Mouse (Mus musculus) ES-E14 (cell line): ENCODE measurements around the gene Gpx3.
A peak's percentile ranks its signal among the peaks of the same experiment; 100 is the strongest.

Experiments
- CHD2 ChIP-seq: IDR thresholded peaks from 2 replicates; pipeline ENCODE4 v1.6.1; 2014; ENCODE audit warnings: mild to moderate bottlenecking, low read depth, low read length, inconsistent platforms
- HCFC1 ChIP-seq: IDR thresholded peaks from 2 replicates; pipeline ENCODE4 v1.6.1; 2012; ENCODE audit warnings: low read length, inconsistent platforms, borderline replicate concordance; ENCODE audit not compliant: insufficient read depth
- ZNF384 ChIP-seq: IDR thresholded peaks from 2 replicates; pipeline ENCODE4 v1.6.1; 2012; ENCODE audit warnings: low read depth, low read length, inconsistent platforms

DNA sequence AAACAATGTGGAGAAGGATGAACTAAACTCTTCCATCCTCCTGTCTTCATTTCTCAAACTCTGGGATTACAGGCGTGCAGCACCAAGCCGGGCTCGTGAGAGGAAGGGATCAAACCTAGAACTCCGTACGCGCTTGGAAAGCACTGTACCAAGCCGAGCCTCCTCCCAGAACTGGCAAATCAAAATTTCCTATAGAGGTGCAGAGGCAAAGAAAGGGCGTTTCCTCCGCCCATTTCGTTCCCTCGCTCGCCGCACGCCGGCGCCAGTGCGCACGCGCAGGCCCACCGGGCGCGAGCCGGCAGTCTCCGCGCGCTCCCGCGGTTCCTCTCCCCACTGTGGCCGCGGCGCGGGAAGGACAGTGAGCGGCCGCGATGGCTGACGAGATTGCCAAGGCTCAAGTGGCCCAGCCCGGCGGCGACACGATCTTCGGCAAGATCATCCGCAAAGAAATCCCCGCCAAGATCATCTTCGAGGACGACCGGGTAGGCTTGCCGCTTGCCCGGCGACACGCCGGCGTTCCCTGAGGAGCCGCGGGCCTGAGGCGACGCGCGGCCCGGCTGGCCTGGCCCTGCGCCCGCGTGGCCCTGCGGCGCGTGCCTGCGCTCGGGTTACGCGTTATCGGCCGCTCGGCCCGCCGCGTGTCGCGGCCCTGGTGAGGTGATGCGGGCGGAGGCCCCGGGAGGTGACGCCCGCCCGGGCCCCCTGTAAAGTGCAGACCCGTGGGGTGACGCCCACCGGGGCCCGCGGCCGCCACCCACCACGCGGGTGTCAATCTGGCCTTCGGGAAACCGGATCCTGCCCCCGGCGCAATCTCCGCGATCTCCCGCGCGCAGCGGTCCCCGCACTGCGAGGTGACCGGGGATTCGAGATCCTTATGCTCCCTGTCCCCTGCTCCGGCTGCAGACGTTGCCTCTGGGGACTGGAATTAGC, 35.9 kb upstream of the Gpx3 start, which contains the start of gene Hint1:
- no peak for TF ChIP-seq ZNF384
- no peak for TF ChIP-seq CHD2
- 0 out of 2 replicates have a peak, but pooled peaks have one; percentile 64 for TF ChIP-seq HCFC1
